Mouse (Mus musculus) midbrain, embryonic 15.5 days (tissue): Measurements from ENCODE around the gene Eif3b. TPM values are rescaled to one million over a fixed set of nuclear protein-coding genes. Genes with fewer than 3 reads are reported as not detected.
A peak's percentile ranks its signal among the peaks of the same experiment; 100 is the strongest.
"Not testable (repeated sequence)": the region's sequence is repeated elsewhere in the genome, so short reads cannot be mapped to it uniquely, and the experiment has no call there.

Experiments
- ATAC-seq: fragments of 200-750 bp; cut with Nextera tagmentation; replicated peaks from 2 replicates; pipeline ENCODE4 v1.8.0; 2017; ENCODE audit warnings: moderate TSS enrichment
- H3K27ac ChIP-seq: fragments of 300-500 bp; sonication (generic); 2 replicates; pipeline ENCODE4 v1.5.1; 2015; ENCODE audit warnings: mild to moderate bottlenecking, inconsistent platforms
- H3K27me3 ChIP-seq: fragments of 300-500 bp; sonication (generic); replicated peaks from 2 replicates; pipeline ENCODE4 v1.6.1; 2015; ENCODE audit warnings: inconsistent platforms
- H3K36me3 ChIP-seq: fragments of 300-500 bp; sonication (generic); replicated peaks from 2 replicates; pipeline ENCODE4 v1.6.1; 2015; ENCODE audit warnings: inconsistent platforms
- H3K4me1 ChIP-seq: fragments of 300-500 bp; sonication (generic); 2 replicates; pipeline ENCODE4 v1.6.1; 2015; ENCODE audit warnings: inconsistent platforms
- H3K4me2 ChIP-seq: fragments of 300-500 bp; sonication (generic); 2 replicates; pipeline ENCODE4 v1.6.1; 2015; ENCODE audit warnings: inconsistent platforms, mild to moderate bottlenecking, moderate library complexity
- H3K4me3 ChIP-seq: fragments of 300-500 bp; sonication (generic); 2 replicates; pipeline ENCODE4 v1.5.1; 2015; ENCODE audit warnings: mild to moderate bottlenecking, inconsistent platforms
- H3K9ac ChIP-seq: fragments of 300-500 bp; sonication (generic); 2 replicates; pipeline ENCODE4 v1.6.1; 2015; ENCODE audit warnings: mild to moderate bottlenecking, inconsistent platforms
- H3K9me3 ChIP-seq: fragments of 300-500 bp; sonication (generic); 2 replicates; pipeline ENCODE4 v1.6.1; 2016; ENCODE audit warnings: inconsistent platforms
- WGBS: fragments of 180-500 bp; shearing (Covaris S2); methylation state at CpG from one replicate; pipeline ENCODE4 v1.1.7; 2015; ENCODE audit warnings: mixed read lengths; 5-methylcytosine and 5-hydroxymethylcytosine counted together
- polyA plus RNA-seq: library from polyadenylated mRNA; unstranded; fragments of >200 nt; fragmentation: Nextera tagmentation; extraction: Ambion mirVana; gene quantifications from 2 replicates; pipeline ENCODE4 v1.2.1, GENCODE M21; 2015

The Eif3b gene
- polyA plus RNA-seq, 1 experiment from 2014 or later: 78.4 TPM

DNA sequence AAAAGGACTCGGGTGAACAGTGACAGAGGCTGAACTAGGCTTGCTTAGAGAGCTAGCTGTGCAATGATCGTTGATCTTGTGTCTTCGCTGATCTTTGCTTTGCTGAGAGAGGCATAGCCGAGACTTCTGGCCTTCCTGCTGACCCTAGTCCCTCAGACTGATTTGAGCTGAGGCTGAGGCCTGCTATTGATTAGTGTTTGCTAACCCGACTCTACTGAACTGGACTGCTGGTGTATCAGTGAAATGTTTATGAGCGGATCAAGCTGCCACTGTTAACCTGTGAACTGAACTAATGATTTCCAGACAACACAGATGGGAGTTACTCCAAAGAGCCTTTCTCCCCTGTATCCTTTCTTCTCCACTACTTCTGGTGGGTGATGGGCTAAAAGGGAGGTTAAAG, 14.0 kb upstream of the Eif3b start:
- H3K36me3 ChIP-seq: no peaks in the 10 kb centered on the region
- ATAC-seq: no peak
- H3K4me1 ChIP-seq: no peaks in the 10 kb centered on the region
- H3K4me2 ChIP-seq: no peak overlapping the region
- H3K27ac ChIP-seq: no peak overlapping the region
- no peak overlapping the region for H3K9ac ChIP-seq
- 82% methylated on average over 6 of the region's 6 CpGs for WGBS
- H3K9me3 ChIP-seq: no peaks in the 10 kb centered on the region
- H3K4me3 ChIP-seq: no peak overlapping the region
- H3K27me3 ChIP-seq: no peaks in the 10 kb centered on the region

DNA sequence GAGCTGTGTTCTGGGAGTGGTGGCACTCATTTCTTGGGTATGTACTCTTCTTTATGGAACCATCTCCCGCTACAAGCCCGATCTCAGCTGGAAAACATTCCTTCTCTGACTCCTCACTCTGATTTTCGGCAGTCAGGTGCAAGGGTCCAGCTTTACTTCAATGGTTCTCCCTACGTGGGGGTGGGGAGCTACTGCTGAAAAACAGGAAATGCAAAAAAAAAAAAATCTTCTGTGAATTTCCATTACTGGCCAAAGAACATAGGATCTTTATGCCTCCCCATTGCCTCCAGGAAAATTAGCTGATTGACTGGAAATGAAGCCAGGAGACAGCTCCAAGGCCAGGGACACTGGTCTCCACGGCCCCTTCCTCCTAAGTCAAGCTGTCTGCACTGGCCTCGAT, 12.5 kb upstream of the Eif3b start:
- H3K4me2 ChIP-seq: no peak overlapping the region
- no peak for ATAC-seq
- H3K27ac ChIP-seq: no peak overlapping the region
- H3K36me3 ChIP-seq: no peaks in the 10 kb centered on the region
- 78% methylated on average over 6 of the region's 6 CpGs for WGBS
- H3K27me3 ChIP-seq: no peaks in the 10 kb centered on the region
- no peaks in the 10 kb centered on the region for H3K4me1 ChIP-seq
- no peaks in the 10 kb centered on the region for H3K9me3 ChIP-seq
- H3K4me3 ChIP-seq: no peak overlapping the region
- H3K9ac ChIP-seq: no peak overlapping the region

DNA sequence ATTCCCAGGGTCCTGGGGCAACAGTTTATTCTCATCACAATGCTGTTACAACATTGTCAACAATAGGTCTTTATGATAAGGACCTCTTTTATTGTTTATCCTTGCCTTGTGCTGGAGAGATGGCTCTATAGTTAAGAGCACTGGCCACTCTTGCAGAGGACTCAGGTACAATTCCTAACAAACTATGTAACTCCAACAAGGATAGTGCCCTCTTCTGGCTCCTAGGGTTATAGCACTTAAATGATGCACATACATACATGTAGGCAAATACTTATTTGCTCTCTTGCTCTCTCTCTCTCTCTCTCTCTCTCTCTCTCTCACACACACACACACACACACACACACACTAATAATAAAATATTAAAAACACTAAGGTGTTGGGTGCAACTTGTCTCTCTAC, 10.3 kb upstream of the Eif3b start:
- no peaks in the 10 kb centered on the region for H3K27me3 ChIP-seq
- no peaks in the 10 kb centered on the region for H3K9me3 ChIP-seq
- H3K36me3 ChIP-seq: no peaks in the 10 kb centered on the region
- no peak overlapping the region for H3K9ac ChIP-seq
- H3K4me1 ChIP-seq: no peaks in the 10 kb centered on the region
- ATAC-seq: no peak
- H3K4me3 ChIP-seq: no peak overlapping the region
- no peak overlapping the region for H3K4me2 ChIP-seq
- no peak overlapping the region for H3K27ac ChIP-seq

DNA sequence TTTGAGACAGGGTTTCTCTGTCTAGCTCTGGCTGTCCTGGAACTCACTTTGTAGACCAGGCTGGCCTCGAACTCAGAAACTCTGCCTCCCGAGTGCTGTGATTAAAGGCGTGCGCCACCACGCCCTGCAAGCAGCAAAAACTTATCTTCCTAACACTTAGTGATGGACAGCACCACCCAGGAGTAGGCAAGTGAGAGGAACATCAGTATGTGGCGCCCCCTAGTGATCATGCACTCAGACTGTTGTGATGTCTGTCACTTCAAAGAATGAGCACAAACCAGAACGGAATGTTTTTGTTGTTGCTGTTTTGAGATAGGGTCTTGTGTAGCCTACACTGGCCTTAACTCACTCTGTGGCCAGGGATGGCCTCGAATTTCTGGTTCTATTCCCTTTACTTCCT, 7.8 kb upstream of the Eif3b start:
- H3K9me3 ChIP-seq: no peaks in the 10 kb centered on the region
- 43% methylated on average over 8 of the region's 8 CpGs for WGBS
- H3K4me3 ChIP-seq: no peak overlapping the region
- no peak overlapping the region for H3K27ac ChIP-seq
- no peaks in the 10 kb centered on the region for H3K27me3 ChIP-seq
- H3K4me1 ChIP-seq: no peaks in the 10 kb centered on the region
- no peak for ATAC-seq
- H3K4me2 ChIP-seq: no peak overlapping the region
- no peak overlapping the region for H3K9ac ChIP-seq
- no peaks in the 10 kb centered on the region for H3K36me3 ChIP-seq

DNA sequence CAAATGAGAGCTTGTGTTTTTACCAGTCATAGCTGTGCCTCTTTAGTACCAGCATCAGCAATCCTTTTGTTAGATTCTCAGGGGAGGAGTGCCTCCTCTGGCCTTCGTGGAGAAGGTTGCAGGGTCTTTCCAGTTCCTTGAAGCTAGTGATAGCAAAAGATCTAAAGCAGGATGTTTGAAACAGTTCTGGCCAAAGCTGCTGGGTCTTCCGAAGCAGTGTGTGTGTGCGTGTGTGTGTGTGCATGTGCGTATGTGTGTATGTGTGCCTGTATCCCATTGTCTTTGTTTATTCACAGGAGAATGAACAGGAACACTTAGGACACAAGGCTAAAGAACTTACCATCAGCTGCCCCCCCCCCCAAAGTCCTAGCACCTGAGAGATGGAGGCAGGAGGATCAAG, 4.5 kb upstream of the Eif3b start:
- H3K4me3 ChIP-seq: no peak overlapping the region
- H3K4me1 ChIP-seq: peaks cover 4% of the 10 kb centered on the region; the same call in 1 of the 2 replicates
- no peak overlapping the region for H3K4me2 ChIP-seq
- ATAC-seq: no peak
- H3K36me3 ChIP-seq: no peaks in the 10 kb centered on the region
- no peaks in the 10 kb centered on the region for H3K27me3 ChIP-seq
- H3K9ac ChIP-seq: no peak overlapping the region
- no peak overlapping the region for H3K27ac ChIP-seq
- WGBS: 71% methylated on average over 4 of the region's 4 CpGs
- no peaks in the 10 kb centered on the region for H3K9me3 ChIP-seq

DNA sequence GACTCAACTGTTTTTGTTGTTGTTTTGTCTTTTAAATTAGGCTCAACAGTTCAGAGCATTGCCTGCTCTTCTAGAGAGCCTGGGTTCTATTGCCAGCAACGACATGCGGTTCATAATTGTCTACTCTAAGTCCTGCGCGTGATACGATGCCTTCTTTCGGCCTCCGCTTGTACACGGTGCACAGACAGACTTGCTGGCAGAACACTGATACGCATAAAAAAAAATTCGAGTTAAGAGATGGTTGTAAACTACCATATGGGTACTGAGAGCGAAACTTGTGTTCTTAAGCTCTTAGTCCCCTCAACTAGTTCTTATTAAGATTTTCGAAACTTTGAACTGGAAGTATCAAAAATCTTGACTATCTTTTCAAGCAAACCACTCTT, 1.0 kb upstream of the Eif3b start:
- WGBS: under 1% methylated on average over 12 of the region's 12 CpGs
- Histone ChIP-seq H3K9ac (peak overlapping the region; percentile 87), H3K27me3 (no peaks in the 10 kb centered on the region), H3K27ac (peak overlapping the region; percentile 94), H3K36me3 (no peaks in the 10 kb centered on the region), H3K4me2 (peak overlapping the region; percentile 82), H3K9me3 (no peaks in the 10 kb centered on the region), H3K4me3 (peak overlapping the region; percentile 80), H3K4me1 (peaks cover 29% of the 10 kb centered on the region)
- ATAC-seq: peak; percentile 34; the same call in 1 of the 2 replicates

DNA sequence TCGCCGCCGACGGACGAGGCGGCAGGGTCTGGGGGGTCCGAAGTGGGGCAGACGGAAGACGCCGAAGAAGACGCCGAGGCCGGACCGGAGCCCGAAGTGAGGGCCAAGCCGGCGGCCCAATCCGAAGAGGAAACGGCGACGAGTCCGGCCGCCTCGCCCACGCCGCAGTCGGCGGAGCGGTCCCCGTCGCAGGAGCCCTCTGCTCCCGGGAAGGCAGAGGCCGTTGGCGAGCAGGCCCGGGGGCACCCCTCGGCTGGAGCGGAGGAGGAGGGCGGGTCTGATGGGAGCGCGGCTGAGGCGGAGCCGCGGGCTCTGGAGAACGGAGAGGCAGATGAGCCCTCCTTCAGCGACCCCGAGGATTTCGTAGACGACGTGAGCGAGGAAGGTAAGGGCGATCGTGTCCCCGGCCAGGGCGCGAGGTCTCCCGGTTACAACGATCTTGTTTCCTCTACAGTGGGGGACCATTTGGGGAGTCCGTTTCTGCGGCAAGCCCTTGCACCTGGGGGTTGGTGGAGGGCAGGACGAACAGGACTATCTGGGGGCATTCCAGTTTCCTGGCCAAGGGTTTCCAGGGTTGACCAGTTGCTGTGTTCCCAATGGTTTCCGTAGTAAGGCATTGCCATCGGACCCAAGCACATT, 433 bp downstream of the Eif3b start:
- peak; percentile 34 for ATAC-seq

DNA sequence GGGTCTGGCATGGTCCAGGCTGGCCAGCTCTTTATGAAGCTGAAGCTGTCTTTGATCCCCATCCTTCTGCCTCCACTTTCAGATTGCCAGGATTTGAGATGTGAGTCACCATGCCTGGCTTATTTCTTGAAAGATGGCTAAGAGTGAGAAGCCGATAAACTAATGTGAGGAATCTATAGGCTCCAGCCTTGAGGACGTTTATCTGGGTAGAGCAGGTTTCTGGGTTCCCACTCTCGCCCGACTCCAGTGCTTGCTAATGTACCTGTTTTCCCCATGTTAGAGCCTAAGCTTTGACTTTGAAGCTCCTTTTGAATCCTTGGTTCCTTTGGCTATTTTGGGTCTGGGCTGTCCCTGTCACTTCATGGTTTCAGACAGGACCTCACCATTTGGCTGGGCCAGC, 1.5 kb downstream of the Eif3b start:
- ATAC-seq: no peak
- no peaks in the 10 kb centered on the region for H3K27me3 ChIP-seq
- H3K27ac ChIP-seq: no peak overlapping the region
- H3K4me3 ChIP-seq: peak overlapping the region; percentile 80
- 75% methylated on average over 4 of the region's 4 CpGs for WGBS
- H3K9ac ChIP-seq: peak overlapping the region; percentile 87; the same call in 1 of the 2 replicates
- H3K4me1 ChIP-seq: peaks cover 29% of the 10 kb centered on the region
- no peaks in the 10 kb centered on the region for H3K36me3 ChIP-seq
- no peaks in the 10 kb centered on the region for H3K9me3 ChIP-seq
- H3K4me2 ChIP-seq: peak overlapping the region; percentile 82

More for the DNA sequence above, 433 bp downstream of the Eif3b start:
- H3K4me1 ChIP-seq: peaks cover 29% of the 10 kb centered on the region
- H3K9me3 ChIP-seq: no peaks in the 10 kb centered on the region
- under 1% methylated on average over 48 of the region's 62 CpGs for WGBS
- no peaks in the 10 kb centered on the region for H3K27me3 ChIP-seq
- H3K9ac ChIP-seq: peak overlapping the region; percentile 87
- peak overlapping the region; percentile 82 for H3K4me2 ChIP-seq
- peak overlapping the region; percentile 94 for H3K27ac ChIP-seq
- peak overlapping the region; percentile 80 for H3K4me3 ChIP-seq
- H3K36me3 ChIP-seq: no peaks in the 10 kb centered on the region

DNA sequence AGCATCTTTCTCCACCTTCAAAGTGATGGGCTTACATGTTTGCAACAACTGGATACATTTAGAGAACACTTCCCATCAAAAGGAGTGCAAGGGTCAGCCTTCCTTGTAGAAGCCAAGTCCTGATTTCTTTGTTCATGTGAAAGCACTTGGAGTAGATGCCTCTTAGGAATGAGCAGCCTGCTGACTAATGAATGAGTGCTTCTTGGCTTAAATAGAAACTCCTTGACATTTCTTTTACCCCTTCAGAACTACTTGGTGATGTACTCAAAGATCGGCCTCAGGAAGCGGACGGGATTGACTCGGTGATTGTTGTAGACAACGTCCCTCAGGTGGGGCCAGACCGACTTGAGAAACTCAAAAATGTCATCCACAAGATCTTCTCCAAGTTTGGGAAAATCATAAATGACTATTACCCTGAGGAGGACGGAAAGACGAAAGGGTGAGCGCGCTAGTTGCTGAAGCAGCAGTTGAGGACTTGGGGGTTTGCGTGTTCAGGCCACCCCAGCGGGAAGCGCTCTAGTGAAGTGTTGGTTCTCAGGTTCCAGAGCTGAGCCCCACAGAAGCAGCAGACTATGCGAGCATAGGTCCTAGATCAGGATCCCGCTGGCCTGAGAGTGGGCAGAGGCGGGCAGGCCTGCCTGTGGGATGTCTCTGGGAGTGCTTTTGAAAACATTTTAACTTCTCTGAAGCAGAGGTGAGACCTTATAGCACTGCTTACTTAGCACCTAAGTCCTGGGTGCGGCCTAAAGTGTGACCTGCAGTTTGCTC, 6.1 kb downstream of the Eif3b start:
- no peaks in the 10 kb centered on the region for H3K9me3 ChIP-seq
- no peak overlapping the region for H3K27ac ChIP-seq
- peaks cover 31% of the 10 kb centered on the region for H3K36me3 ChIP-seq
- H3K9ac ChIP-seq: no peak overlapping the region
- H3K27me3 ChIP-seq: no peaks in the 10 kb centered on the region
- peaks cover 22% of the 10 kb centered on the region for H3K4me1 ChIP-seq
- WGBS: 91% methylated on average over 17 of the region's 17 CpGs
- no peak overlapping the region for H3K4me3 ChIP-seq
- ATAC-seq: no peak
- H3K4me2 ChIP-seq: no peak overlapping the region

DNA sequence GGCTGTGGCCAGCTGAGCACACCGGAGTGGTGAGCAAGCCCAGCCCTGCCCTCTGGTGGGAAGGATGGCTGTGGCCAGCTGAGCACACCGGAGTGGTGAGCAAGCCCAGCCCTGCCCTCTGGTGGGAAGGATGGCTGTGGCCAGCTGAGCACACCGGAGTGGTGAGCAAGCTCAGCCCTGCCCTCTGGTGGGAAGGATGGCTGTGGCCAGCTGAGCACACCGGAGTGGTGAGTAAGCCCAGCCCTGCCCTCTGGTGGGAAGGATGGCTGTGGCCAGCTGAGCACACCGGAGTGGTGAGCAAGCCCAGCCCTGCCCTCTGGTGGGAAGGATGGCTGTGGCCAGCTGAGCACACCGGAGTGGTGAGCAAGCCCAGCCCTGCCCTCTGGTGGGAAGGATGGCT, 20.0 kb downstream of the Eif3b start:
- ATAC-seq, H3K27ac ChIP-seq, H3K9me3 ChIP-seq, H3K9ac ChIP-seq, H3K27me3 ChIP-seq, H3K4me2 ChIP-seq, H3K4me3 ChIP-seq, H3K4me1 ChIP-seq: not testable (repeated sequence)
- WGBS: 100% methylated on average over 2 of the region's 6 CpGs
- H3K36me3 ChIP-seq: peaks cover 70% of the 10 kb centered on the region

DNA sequence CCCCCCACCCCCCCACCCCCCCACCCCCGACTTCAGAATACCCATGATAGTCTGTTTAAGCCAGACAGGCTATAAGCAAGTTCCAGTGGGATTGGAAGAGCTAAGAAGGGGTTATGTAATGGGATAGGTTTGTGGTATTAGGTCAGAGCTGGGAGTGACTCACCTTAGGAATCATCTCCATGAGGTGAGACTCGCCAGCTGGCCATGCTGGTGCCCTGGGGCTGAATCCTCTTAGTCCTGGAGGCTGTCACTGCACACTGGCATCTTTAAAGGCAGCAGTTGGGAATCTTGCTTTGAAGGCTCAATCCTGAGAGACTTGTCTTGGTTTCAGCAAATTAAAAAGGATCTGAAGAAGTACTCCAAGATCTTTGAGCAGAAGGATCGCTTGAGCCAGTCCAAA, 22.3 kb downstream of the Eif3b start:
- no peaks in the 10 kb centered on the region for H3K9me3 ChIP-seq
- ATAC-seq: no peak
- peaks cover 59% of the 10 kb centered on the region for H3K36me3 ChIP-seq
- no peak overlapping the region for H3K27ac ChIP-seq
- WGBS: 90% methylated on average over 3 of the region's 3 CpGs
- H3K4me2 ChIP-seq: no peak overlapping the region
- H3K9ac ChIP-seq: no peak overlapping the region
- H3K27me3 ChIP-seq: no peaks in the 10 kb centered on the region
- H3K4me3 ChIP-seq: no peak overlapping the region
- H3K4me1 ChIP-seq: no peaks in the 10 kb centered on the region

DNA sequence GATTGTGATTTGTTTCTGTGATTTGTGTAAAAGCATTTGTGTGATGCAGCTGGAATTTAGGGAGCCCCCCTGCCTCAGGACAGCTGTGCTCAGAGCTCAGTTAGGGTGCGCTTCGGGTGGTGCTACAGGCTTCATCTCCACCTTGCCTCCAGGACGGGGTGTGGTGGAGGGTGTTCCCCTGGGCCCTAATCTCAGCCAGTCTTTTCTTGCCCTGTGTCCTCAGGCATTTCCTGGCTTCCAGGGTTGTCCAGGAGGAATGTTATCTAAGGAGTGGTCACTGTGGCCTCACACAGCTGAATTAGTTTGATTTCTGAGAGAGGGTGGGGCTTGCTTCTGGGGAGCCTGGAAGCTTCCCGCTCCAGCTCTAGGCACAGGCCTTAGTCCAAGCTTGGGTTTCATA, 24.9 kb downstream of the Eif3b start:
- Histone ChIP-seq H3K27ac (no peak overlapping the region), H3K9me3 (no peaks in the 10 kb centered on the region), H3K27me3 (no peaks in the 10 kb centered on the region), H3K4me2 (no peak overlapping the region), H3K9ac (no peak overlapping the region), H3K36me3 (peaks cover 40% of the 10 kb centered on the region), H3K4me1 (no peaks in the 10 kb centered on the region), H3K4me3 (no peak overlapping the region)
- no peak for ATAC-seq
- WGBS: 97% methylated on average over 4 of the region's 4 CpGs

DNA sequence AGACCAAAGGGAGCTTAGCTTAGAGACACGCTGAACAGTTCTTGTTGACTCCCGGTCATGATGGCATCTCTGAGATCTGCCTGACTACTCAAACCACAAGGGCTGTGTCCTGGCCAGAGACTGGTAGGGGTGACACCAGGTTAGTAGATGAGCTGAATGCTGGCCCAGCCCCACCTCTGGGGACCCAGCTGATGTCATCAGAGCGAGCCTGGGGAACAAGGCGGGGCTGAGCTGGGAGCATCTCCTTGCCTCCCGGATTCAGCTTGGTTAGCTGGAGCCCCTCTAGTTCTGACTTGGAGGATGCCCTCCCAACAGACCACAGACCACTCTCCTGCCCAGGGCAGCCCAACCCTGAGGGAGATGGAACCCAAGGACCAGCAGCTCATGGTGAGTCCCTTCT, 26.2 kb downstream of the Eif3b start, which contains the start of gene Gm4869:
Gm4869 (plus strand) TSS at position 301 of the 400 bp plus-strand sequence.
- no peaks in the 10 kb centered on the region for H3K4me1 ChIP-seq
- no peak within 1 kb of the TSS for H3K9ac ChIP-seq
- 90% methylated on average over 5 of the region's 5 CpGs for WGBS
- H3K27me3 ChIP-seq: no peaks in the 10 kb centered on the region
- ATAC-seq: no peak
- no peak within 1 kb of the TSS for H3K27ac ChIP-seq
- no peak within 1 kb of the TSS for H3K4me2 ChIP-seq
- no peak within 1 kb of the TSS for H3K4me3 ChIP-seq
- peaks cover 33% of the 10 kb centered on the region for H3K36me3 ChIP-seq
- no peaks in the 10 kb centered on the region for H3K9me3 ChIP-seq
